Mouse (Mus musculus): ENCODE results near the gene Dnaic2. TPM values are rescaled to one million over a fixed set of nuclear protein-coding genes. Genes with fewer than 3 reads are reported as not detected.

The Dnaic2 gene
- polyA plus RNA-seq, 1 experiment from 2014 or later: 1.9 TPM

- Histone ChIP-seq H3K4me2 (ENCODE audit: low read length) (no peak overlapping the region), H3K27me3 (ENCODE audit: control insufficient read depth, insufficient read depth, low read length) (no peaks in the 10 kb centered on the region), H3K4me1 (ENCODE audit: control insufficient read depth, insufficient read depth, low read length) (peaks cover 6% of the 10 kb centered on the region), H3K9me3 (ENCODE audit: control insufficient read depth, low read length) (no peaks in the 10 kb centered on the region), H3K4me3 (replicated peaks; ENCODE audit: low read depth, low read length) (no peak overlapping the region), H3K27ac (replicated peaks; ENCODE audit: low read depth, low read length) (no peak overlapping the region), H3K36me3 (ENCODE audit: control insufficient read depth, insufficient read depth, low read length) (no peaks in the 10 kb centered on the region), H3K9ac (replicated peaks; ENCODE audit: low read length) (no peak overlapping the region)
- DNase-seq (no peak), ATAC-seq (ENCODE audit: low FRiP score, low TSS enrichment) (no peak)
- WGBS: 57% methylated on average over 5 of the region's 5 CpGs
These were observed 1.1 kb downstream of the Dnaic2 start for GRCm38 (mm10) chr11:114728333-114728732.

- Histone ChIP-seq H3K27ac (replicated peaks; ENCODE audit: low read depth, low read length) (no peak overlapping the region), H3K4me1 (ENCODE audit: control insufficient read depth, insufficient read depth, low read length) (peaks cover 6% of the 10 kb centered on the region), H3K36me3 (ENCODE audit: control insufficient read depth, insufficient read depth, low read length) (no peaks in the 10 kb centered on the region), H3K9ac (replicated peaks; ENCODE audit: low read length) (no peak overlapping the region), H3K4me2 (ENCODE audit: low read length) (no peak overlapping the region), H3K27me3 (ENCODE audit: control insufficient read depth, insufficient read depth, low read length) (no peaks in the 10 kb centered on the region), H3K4me3 (replicated peaks; ENCODE audit: low read depth, low read length) (no peak overlapping the region), H3K9me3 (ENCODE audit: control insufficient read depth, low read length) (no peaks in the 10 kb centered on the region)
- ATAC-seq (ENCODE audit: low FRiP score, low TSS enrichment) (no peak), DNase-seq (no peak)
- WGBS: 47% methylated on average over 6 of the region's 6 CpGs
These were observed 2.7 kb downstream of the Dnaic2 start for GRCm38 (mm10) chr11:114729832-114730363.

GRCm38 (mm10) chr11:114731711-114732110 lies 4.5 kb downstream of the Dnaic2 start:
- WGBS: 80% methylated on average over 4 of the region's 4 CpGs
- H3K36me3 ChIP-seq (ENCODE audit: control insufficient read depth, insufficient read depth, low read length): no peaks in the 10 kb centered on the region

GRCm38 (mm10) chr11:114732890-114733289 lies 5.7 kb downstream of the Dnaic2 start:
- Histone ChIP-seq H3K27ac (replicated peaks; ENCODE audit: low read depth, low read length) (no peak overlapping the region), H3K27me3 (ENCODE audit: control insufficient read depth, insufficient read depth, low read length) (no peaks in the 10 kb centered on the region), H3K4me2 (ENCODE audit: low read length) (no peak overlapping the region), H3K9me3 (ENCODE audit: control insufficient read depth, low read length) (no peaks in the 10 kb centered on the region), H3K9ac (replicated peaks; ENCODE audit: low read length) (no peak overlapping the region), H3K36me3 (ENCODE audit: control insufficient read depth, insufficient read depth, low read length) (no peaks in the 10 kb centered on the region), H3K4me1 (ENCODE audit: control insufficient read depth, insufficient read depth, low read length) (no peaks in the 10 kb centered on the region), H3K4me3 (replicated peaks; ENCODE audit: low read depth, low read length) (no peak overlapping the region)
- no peak for ATAC-seq (ENCODE audit: low FRiP score, low TSS enrichment)
- 79% methylated on average over 22 of the region's 22 CpGs for WGBS
- no peak for DNase-seq

More at GRCm38 (mm10) chr11:114731711-114732110, 4.5 kb downstream of the Dnaic2 start:
- H3K4me1 ChIP-seq (ENCODE audit: control insufficient read depth, insufficient read depth, low read length): peaks cover 6% of the 10 kb centered on the region
- ATAC-seq (ENCODE audit: low FRiP score, low TSS enrichment): no peak
- DNase-seq: no peak
- no peaks in the 10 kb centered on the region for H3K27me3 ChIP-seq (ENCODE audit: control insufficient read depth, insufficient read depth, low read length)
- no peak overlapping the region for H3K4me2 ChIP-seq (ENCODE audit: low read length)
- H3K9me3 ChIP-seq (ENCODE audit: control insufficient read depth, low read length): no peaks in the 10 kb centered on the region
- H3K4me3 ChIP-seq (replicated peaks; ENCODE audit: low read depth, low read length): no peak overlapping the region
- no peak overlapping the region for H3K27ac ChIP-seq (replicated peaks; ENCODE audit: low read depth, low read length)
- H3K9ac ChIP-seq (replicated peaks; ENCODE audit: low read length): no peak overlapping the region

- no peak for DNase-seq
- H3K4me3 ChIP-seq (replicated peaks; ENCODE audit: low read depth, low read length): no peak overlapping the region
- H3K27me3 ChIP-seq (ENCODE audit: control insufficient read depth, insufficient read depth, low read length): 0 out of 2 replicates have a peak, but pooled peaks cover 14% of the 10 kb centered on the region
- no peak overlapping the region for H3K9ac ChIP-seq (replicated peaks; ENCODE audit: low read length)
- H3K4me1 ChIP-seq (ENCODE audit: control insufficient read depth, insufficient read depth, low read length): peaks cover 4% of the 10 kb centered on the region
- no peak overlapping the region for H3K4me2 ChIP-seq (ENCODE audit: low read length)
- 88% methylated on average over 2 of the region's 2 CpGs for WGBS
- H3K36me3 ChIP-seq (ENCODE audit: control insufficient read depth, insufficient read depth, low read length): no peaks in the 10 kb centered on the region
- H3K9me3 ChIP-seq (ENCODE audit: control insufficient read depth, low read length): no peaks in the 10 kb centered on the region
- H3K27ac ChIP-seq (replicated peaks; ENCODE audit: low read depth, low read length): no peak overlapping the region
- no peak for ATAC-seq (ENCODE audit: low FRiP score, low TSS enrichment)
These were observed 8.9 kb downstream of the Dnaic2 start for GRCm38 (mm10) chr11:114736111-114736510.

- no peaks in the 10 kb centered on the region for H3K36me3 ChIP-seq (ENCODE audit: control insufficient read depth, insufficient read depth, low read length)
- no peak overlapping the region for H3K4me3 ChIP-seq (replicated peaks; ENCODE audit: low read depth, low read length)
- H3K4me2 ChIP-seq (ENCODE audit: low read length): no peak overlapping the region
- WGBS: 16% methylated on average over 11 of the region's 11 CpGs
- no peaks in the 10 kb centered on the region for H3K9me3 ChIP-seq (ENCODE audit: control insufficient read depth, low read length)
- DNase-seq (peak; percentile 89), ATAC-seq (ENCODE audit: low FRiP score, low TSS enrichment) (no peak)
- H3K4me1 ChIP-seq (ENCODE audit: control insufficient read depth, insufficient read depth, low read length): peaks cover 10% of the 10 kb centered on the region
- no peak overlapping the region for H3K9ac ChIP-seq (replicated peaks; ENCODE audit: low read length)
- 0 out of 2 replicates have a peak, but pooled peaks cover 14% of the 10 kb centered on the region for H3K27me3 ChIP-seq (ENCODE audit: control insufficient read depth, insufficient read depth, low read length)
- H3K27ac ChIP-seq (replicated peaks; ENCODE audit: low read depth, low read length): no peak overlapping the region
These were observed 9.9 kb downstream of the Dnaic2 start for GRCm38 (mm10) chr11:114736913-114737624.

GRCm38 (mm10) chr11:114740598-114740997 lies 13.4 kb downstream of the Dnaic2 start:
- H3K4me3 ChIP-seq (replicated peaks; ENCODE audit: low read depth, low read length): no peak overlapping the region
- no peak overlapping the region for H3K27ac ChIP-seq (replicated peaks; ENCODE audit: low read depth, low read length)
- H3K9ac ChIP-seq (replicated peaks; ENCODE audit: low read length): no peak overlapping the region
- ATAC-seq (ENCODE audit: low FRiP score, low TSS enrichment) (no peak), DNase-seq (no peak)
- H3K4me1 ChIP-seq (ENCODE audit: control insufficient read depth, insufficient read depth, low read length): peaks cover 10% of the 10 kb centered on the region
- H3K36me3 ChIP-seq (ENCODE audit: control insufficient read depth, insufficient read depth, low read length): no peaks in the 10 kb centered on the region
- H3K4me2 ChIP-seq (ENCODE audit: low read length): no peak overlapping the region
- 21% methylated on average over 10 of the region's 10 CpGs for whole genome bisulfite sequencing
- no peaks in the 10 kb centered on the region for H3K9me3 ChIP-seq (ENCODE audit: control insufficient read depth, low read length)
- peaks cover 23% of the 10 kb centered on the region; the same call in 1 of the 2 replicates for H3K27me3 ChIP-seq (ENCODE audit: control insufficient read depth, insufficient read depth, low read length)

GRCm38 (mm10) chr11:114741451-114741850 lies 14.2 kb downstream of the Dnaic2 start:
- DNase-seq (peak; percentile 79), ATAC-seq (ENCODE audit: low FRiP score, low TSS enrichment) (peak; percentile 72)
- Histone ChIP-seq H3K4me2 (ENCODE audit: low read length) (no peak overlapping the region), H3K4me3 (replicated peaks; ENCODE audit: low read depth, low read length) (no peak overlapping the region), H3K9ac (replicated peaks; ENCODE audit: low read length) (no peak overlapping the region), H3K4me1 (ENCODE audit: control insufficient read depth, insufficient read depth, low read length) (peaks cover 10% of the 10 kb centered on the region), H3K9me3 (ENCODE audit: control insufficient read depth, low read length) (no peaks in the 10 kb centered on the region), H3K27me3 (ENCODE audit: control insufficient read depth, insufficient read depth, low read length) (peaks cover 23% of the 10 kb centered on the region; the same call in 1 of the 2 replicates), H3K36me3 (ENCODE audit: control insufficient read depth, insufficient read depth, low read length) (no peaks in the 10 kb centered on the region), H3K27ac (replicated peaks; ENCODE audit: low read depth, low read length) (no peak overlapping the region; the same call in 1 of the 2 replicates)
- WGBS: 3% methylated on average over 6 of the region's 6 CpGs

GRCm38 (mm10) chr11:114745134-114745533 lies 17.9 kb downstream of the Dnaic2 start:
- Histone ChIP-seq H3K9ac (replicated peaks; ENCODE audit: low read length) (no peak overlapping the region), H3K27ac (replicated peaks; ENCODE audit: low read depth, low read length) (no peak overlapping the region), H3K27me3 (ENCODE audit: control insufficient read depth, insufficient read depth, low read length) (peaks cover 9% of the 10 kb centered on the region; the same call in 1 of the 2 replicates), H3K4me1 (ENCODE audit: control insufficient read depth, insufficient read depth, low read length) (peaks cover 10% of the 10 kb centered on the region), H3K36me3 (ENCODE audit: control insufficient read depth, insufficient read depth, low read length) (no peaks in the 10 kb centered on the region), H3K9me3 (ENCODE audit: control insufficient read depth, low read length) (no peaks in the 10 kb centered on the region), H3K4me2 (ENCODE audit: low read length) (peak overlapping the region; percentile 42), H3K4me3 (replicated peaks; ENCODE audit: low read depth, low read length) (no peak overlapping the region)
- WGBS: 2% methylated on average over 12 of the region's 12 CpGs
- DNase-seq (peak; percentile 95), ATAC-seq (ENCODE audit: low FRiP score, low TSS enrichment) (0 out of 2 replicates have a peak, but pooled peaks have one; percentile 27)

All from midbrain, embryonic 14.5 days (tissue).